Mouse (Mus musculus) CD4-positive, CD25-positive, alpha-beta regulatory T cell, adult 2 months (primary cell): Measurements from ENCODE around the gene Abcd3.

Experiments
- DNase-seq: peaks from one replicate; pipeline ENCODE4 v3.0.0-alpha.2; 2012; ENCODE audit warnings: low read depth, low spot score

Abcd3 gene

DNA sequence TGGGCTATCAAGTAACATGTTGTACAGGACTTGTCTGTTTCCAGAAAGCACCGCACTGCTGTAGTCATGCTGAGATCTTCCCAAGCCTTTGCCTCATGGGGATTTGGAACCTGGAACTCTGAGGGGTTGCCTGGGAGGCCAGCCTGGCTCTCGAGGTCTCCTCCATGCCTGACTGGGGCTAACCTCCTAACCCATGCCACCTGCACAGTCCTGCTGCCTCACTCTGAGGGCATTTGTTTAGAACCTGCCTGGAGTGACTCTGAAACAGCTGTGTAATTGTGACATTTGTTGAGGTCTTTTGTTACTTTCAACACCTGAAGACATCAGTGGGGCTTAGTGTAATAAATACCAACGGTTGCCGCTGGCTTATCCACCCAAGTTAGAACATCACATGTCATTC is 102.9 kb downstream of the Abcd3 start:
- no peak for DNase-seq

GRCm38 (mm10) chr3:121710894-121711531 is 104.1 kb downstream of the Abcd3 start:
- DNase-seq = no peak
